Mouse (Mus musculus) G1E (cell line): ENCODE results near the gene Abcg8.

Source experiments
- CTCF ChIP-seq: IDR thresholded peaks from 2 replicates; pipeline ENCODE4 v1.5.1; 2012; ENCODE audit warnings: low read depth, low read length, inconsistent platforms, mixed read lengths
- GATA1 ChIP-seq: IDR thresholded peaks from 2 replicates; pipeline ENCODE4 v1.6.1; 2012; ENCODE audit warnings: borderline replicate concordance, low read length, inconsistent platforms, mixed read lengths
- GATA2 ChIP-seq: IDR thresholded peaks from 2 replicates; pipeline ENCODE4 v1.6.1; 2012; ENCODE audit warnings: low read depth, low read length, inconsistent platforms, borderline replicate concordance
- POLR2AphosphoS5 ChIP-seq: IDR thresholded peaks from 2 replicates; pipeline ENCODE4 v1.6.1; 2012; ENCODE audit warnings: low read depth, low read length, inconsistent platforms; ENCODE audit not compliant: insufficient replicate concordance
- TAL1 ChIP-seq: conservative IDR thresholded peaks from 2 replicates; pipeline ENCODE4 v1.6.1; 2012; ENCODE audit warnings: low read depth, low read length, inconsistent platforms, mixed read lengths

DNA sequence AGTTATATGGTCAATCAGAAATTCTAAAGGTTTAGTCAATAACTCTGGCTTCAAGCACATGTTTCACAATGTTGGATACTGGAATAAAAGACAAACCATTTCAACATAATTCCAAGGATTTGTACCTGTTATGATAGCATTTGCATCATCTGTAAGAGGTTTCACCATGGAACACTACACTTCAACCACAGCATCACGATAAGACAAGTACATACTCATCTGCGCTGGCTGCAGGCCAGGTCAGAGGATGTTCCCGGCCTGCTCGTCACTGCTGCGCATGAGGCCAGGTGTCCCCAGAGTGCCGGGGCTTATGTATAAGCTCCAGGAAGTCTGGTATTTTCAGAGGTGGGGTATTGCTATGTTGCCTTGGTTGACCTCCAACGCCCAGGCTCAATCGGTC lies 56.5 kb downstream of the Abcg8 start:
- no peak for TF ChIP-seq CTCF
- TF ChIP-seq POLR2AphosphoS5: no peak
- no peak for TF ChIP-seq GATA1
- TF ChIP-seq TAL1: no peak
- TF ChIP-seq GATA2: no peak
